Mouse (Mus musculus): Measurements from ENCODE around the gene Ubfd1.

DNA sequence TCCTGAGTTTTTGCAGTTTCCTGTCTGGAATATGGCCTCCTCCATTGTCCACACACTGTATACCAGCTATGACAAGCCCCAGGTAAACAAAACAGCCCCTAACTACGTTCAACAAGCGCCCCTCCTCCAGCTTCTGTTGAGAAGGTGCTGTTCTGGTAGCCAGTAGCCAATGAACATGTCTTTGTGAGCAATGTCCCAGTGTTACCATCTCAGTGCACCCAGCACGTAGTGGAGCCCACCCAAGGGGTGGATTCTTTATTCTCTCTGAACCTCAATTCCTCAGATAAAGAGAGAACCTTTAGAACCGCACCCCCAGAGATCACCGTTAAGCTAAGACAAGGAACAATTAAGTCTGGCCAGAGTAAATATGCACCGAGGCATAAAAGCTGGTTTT lies 46.7 kb upstream of the Ubfd1 start:
- TF ChIP-seq CTCF (conservative IDR thresholded peaks at IDR 0.05; ENCODE audit: insufficient read depth, insufficient read length, low read depth, low read length) (no peak), POLR2A (IDR thresholded peaks at IDR 0.05; ENCODE audit: low read depth, low read length) (no peak)

Data from kidney, adult 2 months (tissue).